Mouse (Mus musculus): ENCODE data around the gene Tmem56. TPM values are rescaled to one million over a fixed set of nuclear protein-coding genes. Genes with fewer than 3 reads are reported as not detected.

Tmem56 gene
- polyA plus RNA-seq, 1 experiment from 2014 or later: 0.79 TPM

- H3K4me1 ChIP-seq: peaks cover 13% of the 10 kb centered on the region
- peaks cover 3% of the 10 kb centered on the region; the same call in 1 of the 2 replicates for H3K9me3 ChIP-seq
- H3K27ac ChIP-seq (replicated peaks): no peak overlapping the region
- H3K4me2 ChIP-seq: no peak overlapping the region
- H3K27me3 ChIP-seq (replicated peaks): no peaks in the 10 kb centered on the region
- WGBS: 39% methylated on average over 2 of the region's 2 CpGs
- H3K36me3 ChIP-seq: peaks cover 4% of the 10 kb centered on the region; the same call in 1 of the 2 replicates
- H3K9ac ChIP-seq: no peak overlapping the region
- ATAC-seq (ENCODE audit: extremely low read depth, insufficient number of reproducible peaks, low FRiP score, low TSS enrichment): no peak
- no peak overlapping the region for H3K4me3 ChIP-seq
These were observed 121.2 kb downstream of the Tmem56 start for GRCm38 (mm10) chr3:121161661-121162060.

- Histone ChIP-seq H3K4me2 (no peak overlapping the region), H3K36me3 (no peaks in the 10 kb centered on the region), H3K27me3 (replicated peaks) (no peaks in the 10 kb centered on the region), H3K4me1 (peaks cover 13% of the 10 kb centered on the region), H3K27ac (replicated peaks) (no peak overlapping the region), H3K9ac (no peak overlapping the region), H3K4me3 (no peak overlapping the region), H3K9me3 (no peaks in the 10 kb centered on the region)
- whole genome bisulfite sequencing: 39% methylated on average over 4 of the region's 4 CpGs
- ATAC-seq (ENCODE audit: extremely low read depth, insufficient number of reproducible peaks, low FRiP score, low TSS enrichment): no peak
These were observed 122.5 kb downstream of the Tmem56 start for GRCm38 (mm10) chr3:121160424-121160823.

- Histone ChIP-seq H3K36me3 (no peaks in the 10 kb centered on the region), H3K4me1 (peaks cover 13% of the 10 kb centered on the region), H3K9ac (no peak overlapping the region), H3K4me2 (no peak overlapping the region), H3K27ac (replicated peaks) (no peak overlapping the region), H3K9me3 (no peaks in the 10 kb centered on the region), H3K27me3 (replicated peaks) (no peaks in the 10 kb centered on the region), H3K4me3 (no peak overlapping the region)
- ATAC-seq (ENCODE audit: extremely low read depth, insufficient number of reproducible peaks, low FRiP score, low TSS enrichment): no peak
- WGBS: 77% methylated on average over 10 of the region's 10 CpGs
These were observed 123.3 kb downstream of the Tmem56 start for GRCm38 (mm10) chr3:121159566-121159965.

- Histone ChIP-seq H3K9ac (no peak overlapping the region), H3K4me3 (no peak overlapping the region), H3K4me2 (no peak overlapping the region), H3K27me3 (replicated peaks) (no peaks in the 10 kb centered on the region), H3K4me1 (peaks cover 13% of the 10 kb centered on the region), H3K27ac (replicated peaks) (no peak overlapping the region), H3K9me3 (no peaks in the 10 kb centered on the region), H3K36me3 (no peaks in the 10 kb centered on the region)
- 91% methylated on average over 16 of the region's 16 CpGs for WGBS
- no peak for ATAC-seq (ENCODE audit: extremely low read depth, insufficient number of reproducible peaks, low FRiP score, low TSS enrichment)
These were observed 124.0 kb downstream of the Tmem56 start for GRCm38 (mm10) chr3:121158901-121159351.

- Histone ChIP-seq H3K27me3 (replicated peaks) (no peaks in the 10 kb centered on the region), H3K36me3 (no peaks in the 10 kb centered on the region), H3K27ac (replicated peaks) (no peak overlapping the region), H3K9me3 (no peaks in the 10 kb centered on the region), H3K4me1 (peaks cover 13% of the 10 kb centered on the region), H3K4me2 (no peak overlapping the region), H3K9ac (no peak overlapping the region), H3K4me3 (no peak overlapping the region)
- ATAC-seq (ENCODE audit: extremely low read depth, insufficient number of reproducible peaks, low FRiP score, low TSS enrichment): no peak
- WGBS: 68% methylated on average over 10 of the region's 10 CpGs
These were observed 125.2 kb downstream of the Tmem56 start for GRCm38 (mm10) chr3:121157546-121158330.

GRCm38 (mm10) chr3:121156451-121157186, 126.3 kb downstream of the Tmem56 start:
- 74% methylated on average over 11 of the region's 11 CpGs for WGBS
- H3K4me1 ChIP-seq: peaks cover 13% of the 10 kb centered on the region
- H3K36me3 ChIP-seq: no peaks in the 10 kb centered on the region
- H3K27me3 ChIP-seq (replicated peaks): no peaks in the 10 kb centered on the region
- no peak for ATAC-seq (ENCODE audit: extremely low read depth, insufficient number of reproducible peaks, low FRiP score, low TSS enrichment)
- H3K4me2 ChIP-seq: no peak overlapping the region
- no peak overlapping the region for H3K27ac ChIP-seq (replicated peaks)
- H3K9me3 ChIP-seq: no peaks in the 10 kb centered on the region
- no peak overlapping the region for H3K4me3 ChIP-seq
- H3K9ac ChIP-seq: no peak overlapping the region

- Histone ChIP-seq H3K36me3 (no peaks in the 10 kb centered on the region), H3K4me1 (peaks cover 13% of the 10 kb centered on the region), H3K27ac (replicated peaks) (no peak overlapping the region), H3K9me3 (no peaks in the 10 kb centered on the region), H3K9ac (no peak overlapping the region), H3K4me3 (no peak overlapping the region), H3K27me3 (replicated peaks) (no peaks in the 10 kb centered on the region), H3K4me2 (no peak overlapping the region)
- WGBS: 44% methylated on average over 7 of the region's 7 CpGs
- ATAC-seq (ENCODE audit: extremely low read depth, insufficient number of reproducible peaks, low FRiP score, low TSS enrichment): no peak
These were observed 126.9 kb downstream of the Tmem56 start for GRCm38 (mm10) chr3:121156043-121156442.

Other genes starting within 250 kb of the Tmem56 start
- gene Rwdd3, start 111.4 kb downstream of the Tmem56 start, polyA plus RNA-seq (2015; fragmentation: Nextera tagmentation; extraction: Ambion mirVana): 3.5 and 3.6 TPM in 2 replicates
- 37.2 and 41.9 TPM in 2 replicates for gene Alg14, start 8.7 kb upstream of the Tmem56 start, polyA plus RNA-seq (2015; fragmentation: Nextera tagmentation; extraction: Ambion mirVana)
- gene Cnn3, start 143.4 kb upstream of the Tmem56 start, polyA plus RNA-seq (2015; fragmentation: Nextera tagmentation; extraction: Ambion mirVana): 400 and 416 TPM in 2 replicates
- gene Slc44a3, start 249.3 kb upstream of the Tmem56 start, polyA plus RNA-seq (2015; fragmentation: Nextera tagmentation; extraction: Ambion mirVana): 1.0 and 1.1 TPM in 2 replicates